15 mouse cellular contexts compared by ENCODE assay signal in the genomic region with DNA sequence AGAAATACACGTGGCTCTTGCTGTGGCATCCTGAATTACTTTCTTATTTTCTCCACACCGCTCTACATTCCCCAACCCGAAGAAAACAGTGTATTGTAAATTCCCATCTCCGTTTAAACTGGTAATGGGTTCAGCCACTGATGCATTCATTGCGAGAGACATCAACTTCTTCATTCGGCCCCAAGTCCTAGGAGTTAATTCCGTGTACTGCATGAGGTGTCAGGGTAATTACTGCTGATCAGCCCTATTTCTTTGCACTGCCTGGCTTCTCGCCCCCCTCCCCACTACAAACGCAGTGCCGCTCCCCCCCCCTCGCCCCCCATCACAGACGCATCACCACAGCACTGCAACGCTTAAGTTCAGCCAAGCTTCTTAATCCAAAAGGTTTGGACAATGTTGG.
A peak's percentile ranks its signal among the peaks of the same experiment; 100 is the strongest.
DNase-seq lines count a peak whose midpoint lies in the region; ATAC-seq and TF ChIP-seq lines count a peak whose summit lies in the region.
"Had no signal": no experiment of that assay in that cellular context is flagged by ENCODE, and none has a peak within 500 bp of the region (broad histone marks: within the 10 kb centered on the region; RNA-seq: fewer than 3 reads in every experiment).

No protein-coding gene starts in this region.

- DNase-seq in limb, embryonic 10.5 days (ENCODE audit: low spot score) = no peak
- DNase-seq in brain, embryonic 14.5 days (ENCODE audit: low read depth) = peak; percentile 36
- DNase-seq in forebrain, embryonic 14.5 days (ENCODE audit: low spot score) = peak; percentile 25
- peak; percentile 9 for DNase-seq in hindbrain, postnatal 0 days (ENCODE audit: low spot score)
- no peak for DNase-seq in kidney, postnatal 10 days
- DNase-seq: cerebellum, adult 8-10 months; right cerebral cortex, adult 18-20 months; spleen, adult 18-20 months had no signal

- WGBS in limb, embryonic 12.5 days = 67% methylated on average over 13 of the region's 13 CpGs
- 78% methylated on average over 13 of the region's 13 CpGs for WGBS in limb, embryonic 10.5 days
- 27% methylated on average over 13 of the region's 13 CpGs for WGBS in forebrain, embryonic 14.5 days
- WGBS in hindbrain, postnatal 0 days = 33% methylated on average over 13 of the region's 13 CpGs

- no peaks in the 10 kb centered on the region for H3K36me3 ChIP-seq in limb, embryonic 12.5 days
- no peaks in the 10 kb centered on the region for H3K36me3 ChIP-seq in limb, embryonic 10.5 days
- H3K36me3 ChIP-seq in forebrain, embryonic 14.5 days (ENCODE audit: control insufficient read depth, insufficient read depth, low read length) = no peaks in the 10 kb centered on the region
- no peaks in the 10 kb centered on the region for H3K36me3 ChIP-seq in hindbrain, postnatal 0 days (ENCODE audit: insufficient read depth, low read length)
- H3K36me3 ChIP-seq: heart, embryonic 15.5 days; kidney, embryonic 15.5 days; stomach, embryonic 15.5 days had no signal

- no peak for TF ChIP-seq POLR2A in brain, embryonic 14.5 days (IDR thresholded peaks at IDR 0.05; ENCODE audit: borderline replicate concordance, extremely low read depth, insufficient read depth, insufficient read length, poor library complexity, severe bottlenecking)

- no peak overlapping the region for H3K4me2 ChIP-seq in limb, embryonic 12.5 days
- H3K4me2 ChIP-seq in forebrain, embryonic 14.5 days (ENCODE audit: low read length) = peak overlapping the region; percentile 29
- peak overlapping the region; percentile 44 for H3K4me2 ChIP-seq in hindbrain, postnatal 0 days (ENCODE audit: low read depth, low read length)
- H3K4me2 ChIP-seq: heart, embryonic 15.5 days; kidney, embryonic 15.5 days; liver, embryonic 11.5 days; stomach, embryonic 15.5 days had no signal

- no peak overlapping the region for H3K4me3 ChIP-seq in limb, embryonic 12.5 days (replicated peaks)
- H3K4me3 ChIP-seq in limb, embryonic 10.5 days = no peak overlapping the region
- H3K4me3 ChIP-seq in forebrain, embryonic 14.5 days (ENCODE audit: low read depth, low read length) = no peak overlapping the region
- no peak overlapping the region for H3K4me3 ChIP-seq in hindbrain, postnatal 0 days (ENCODE audit: low read length)
- H3K4me3 ChIP-seq: heart, embryonic 15.5 days; kidney, embryonic 15.5 days; stomach, embryonic 15.5 days had no signal

- H3K9ac ChIP-seq in limb, embryonic 12.5 days (replicated peaks) = no peak overlapping the region
- no peak overlapping the region for H3K9ac ChIP-seq in forebrain, embryonic 14.5 days (ENCODE audit: low read length)
- no peak overlapping the region for H3K9ac ChIP-seq in hindbrain, postnatal 0 days (replicated peaks; ENCODE audit: low read length)
- H3K9ac ChIP-seq: heart, embryonic 15.5 days; kidney, embryonic 15.5 days; stomach, embryonic 15.5 days had no signal

- no peak for TF ChIP-seq CTCF in brain, embryonic 14.5 days (IDR thresholded peaks at IDR 0.05; ENCODE audit: borderline replicate concordance, extremely low read depth, insufficient read depth, insufficient read length)
- TF ChIP-seq CTCF in hindbrain, postnatal 0 days (IDR thresholded peaks at IDR 0.05; ENCODE audit: low read depth) = no peak

- peaks cover 23% of the 10 kb centered on the region for H3K4me1 ChIP-seq in limb, embryonic 12.5 days (replicated peaks)
- peaks cover 14% of the 10 kb centered on the region; the same call in 1 of the 2 replicates for H3K4me1 ChIP-seq in limb, embryonic 10.5 days
- peaks cover 23% of the 10 kb centered on the region for H3K4me1 ChIP-seq in forebrain, embryonic 14.5 days (ENCODE audit: control insufficient read depth, insufficient read depth, low read length)
- peaks cover 7% of the 10 kb centered on the region; the same call in 1 of the 2 replicates for H3K4me1 ChIP-seq in hindbrain, postnatal 0 days (ENCODE audit: insufficient read depth, low read length)
- H3K4me1 ChIP-seq: heart, embryonic 15.5 days; stomach, embryonic 15.5 days had no signal

- no peaks in the 10 kb centered on the region for H3K9me3 ChIP-seq in limb, embryonic 12.5 days
- H3K9me3 ChIP-seq in limb, embryonic 10.5 days (replicated peaks) = no peaks in the 10 kb centered on the region
- no peaks in the 10 kb centered on the region for H3K9me3 ChIP-seq in forebrain, embryonic 14.5 days (replicated peaks; ENCODE audit: control insufficient read depth, low read length)
- H3K9me3 ChIP-seq in hindbrain, postnatal 0 days (ENCODE audit: low read length) = no peaks in the 10 kb centered on the region
- H3K9me3 ChIP-seq: heart, embryonic 15.5 days; kidney, embryonic 15.5 days; stomach, embryonic 15.5 days had no signal

- no peaks in the 10 kb centered on the region for H3K27me3 ChIP-seq in limb, embryonic 12.5 days
- no peaks in the 10 kb centered on the region for H3K27me3 ChIP-seq in limb, embryonic 10.5 days (ENCODE audit: low read depth, poor library complexity, severe bottlenecking)
- no peaks in the 10 kb centered on the region for H3K27me3 ChIP-seq in forebrain, embryonic 14.5 days (replicated peaks; ENCODE audit: control insufficient read depth, insufficient read depth, low read length)
- H3K27me3 ChIP-seq in hindbrain, postnatal 0 days (ENCODE audit: insufficient read depth, low read length) = no peaks in the 10 kb centered on the region
- H3K27me3 ChIP-seq: heart, embryonic 15.5 days; kidney, embryonic 15.5 days; stomach, embryonic 15.5 days had no signal

- no peak for ATAC-seq in limb, embryonic 12.5 days (ENCODE audit: insufficient number of reproducible peaks, insufficient read depth, low FRiP score, low TSS enrichment, low read depth)
- no peak for ATAC-seq in forebrain, embryonic 14.5 days
- ATAC-seq in hindbrain, postnatal 0 days = no peak
- ATAC-seq in inflammation-experienced regulatory T-cells, adult 6 months = no peak
- ATAC-seq: CD4-positive, CD25-positive, alpha-beta regulatory T cell, adult 4 months had no signal

- peak overlapping the region; percentile 59; the same call in 1 of the 2 replicates for H3K27ac ChIP-seq in limb, embryonic 12.5 days
- no peak overlapping the region for H3K27ac ChIP-seq in limb, embryonic 10.5 days
- no peak overlapping the region for H3K27ac ChIP-seq in forebrain, embryonic 14.5 days (ENCODE audit: low read depth, low read length)
- H3K27ac ChIP-seq in hindbrain, postnatal 0 days = no peak overlapping the region
- H3K27ac ChIP-seq: heart, embryonic 15.5 days; kidney, embryonic 15.5 days; stomach, embryonic 15.5 days had no signal

Comparison
In these comparisons a context has a peak if more than half of its experiments do, and no peak if none do; other contexts are left out.
1. DNase-seq: peak in brain, embryonic 14.5 days (single experiment), forebrain, embryonic 14.5 days (single experiment) and hindbrain, postnatal 0 days (single experiment); none in limb, embryonic 10.5 days (single experiment) and kidney, postnatal 10 days (single experiment).